Mouse (Mus musculus) hindbrain, embryonic 16.5 days (tissue): ENCODE results near the gene Usp40. TPM values are rescaled to one million over a fixed set of nuclear protein-coding genes. Genes with fewer than 3 reads are reported as not detected.
A peak's percentile ranks its signal among the peaks of the same experiment; 100 is the strongest.
"Not testable (repeated sequence)": the region's sequence is repeated elsewhere in the genome, so short reads cannot be mapped to it uniquely, and the experiment has no call there.

Experiments
- ATAC-seq: fragments of 200-750 bp; cut with Nextera tagmentation; 2 replicates; pipeline ENCODE4 v1.8.0; 2017; ENCODE audit warnings: moderate TSS enrichment, moderate library complexity
- H3K27ac ChIP-seq: fragments of 300-500 bp; sonication (generic); 2 replicates; pipeline ENCODE4 v1.5.1; 2014; ENCODE audit warnings: low read depth, mild to moderate bottlenecking, control low read depth, low read length, moderate library complexity
- H3K27me3 ChIP-seq: fragments of 300-500 bp; sonication (generic); replicated peaks from 2 replicates; pipeline ENCODE4 v1.6.1; 2014; ENCODE audit warnings: low read length; ENCODE audit not compliant: control insufficient read depth, insufficient read depth
- H3K36me3 ChIP-seq: fragments of 300-500 bp; sonication (generic); 2 replicates; pipeline ENCODE4 v1.6.1; 2014; ENCODE audit warnings: mild to moderate bottlenecking, low read length, moderate library complexity, mixed read lengths; ENCODE audit not compliant: control insufficient read depth, insufficient read depth
- H3K4me1 ChIP-seq: fragments of 300-500 bp; sonication (generic); 2 replicates; pipeline ENCODE4 v1.6.1; 2014; ENCODE audit warnings: low read depth, low read length; ENCODE audit not compliant: control insufficient read depth, insufficient read depth
- H3K4me2 ChIP-seq: fragments of 300-500 bp; sonication (generic); 2 replicates; pipeline ENCODE4 v1.6.1; 2014; ENCODE audit warnings: mild to moderate bottlenecking, low read length, control low read depth, moderate library complexity
- H3K4me3 ChIP-seq: fragments of 300-500 bp; sonication (generic); 2 replicates; pipeline ENCODE4 v1.5.1; 2014; ENCODE audit warnings: mild to moderate bottlenecking, low read length, control low read depth, moderate library complexity
- H3K9ac ChIP-seq: fragments of 300-500 bp; sonication (generic); 2 replicates; pipeline ENCODE4 v1.6.1; 2014; ENCODE audit warnings: low read depth, mild to moderate bottlenecking, control low read depth, low read length, moderate library complexity
- H3K9me3 ChIP-seq: fragments of 300-500 bp; sonication (generic); 2 replicates; pipeline ENCODE4 v1.6.1; 2014; ENCODE audit warnings: mild to moderate bottlenecking, low read length, moderate library complexity; ENCODE audit not compliant: control insufficient read depth
- WGBS: fragments of 180-500 bp; shearing (Covaris S2); extraction: QIAGEN DNeasy Blood & Tissue Kit; methylation state at CpG from one replicate; pipeline ENCODE4 v1.1.7; 2014; 5-methylcytosine and 5-hydroxymethylcytosine counted together
- polyA plus RNA-seq: library from polyadenylated mRNA; unstranded; fragments of >200 nt; fragmentation: Nextera tagmentation; extraction: Ambion mirVana; gene quantifications from 2 replicates; pipeline ENCODE4 v1.2.1, GENCODE M21; 2015

The Usp40 gene
- polyA plus RNA-seq = 17.8 and 20.0 TPM in 2 replicates

DNA sequence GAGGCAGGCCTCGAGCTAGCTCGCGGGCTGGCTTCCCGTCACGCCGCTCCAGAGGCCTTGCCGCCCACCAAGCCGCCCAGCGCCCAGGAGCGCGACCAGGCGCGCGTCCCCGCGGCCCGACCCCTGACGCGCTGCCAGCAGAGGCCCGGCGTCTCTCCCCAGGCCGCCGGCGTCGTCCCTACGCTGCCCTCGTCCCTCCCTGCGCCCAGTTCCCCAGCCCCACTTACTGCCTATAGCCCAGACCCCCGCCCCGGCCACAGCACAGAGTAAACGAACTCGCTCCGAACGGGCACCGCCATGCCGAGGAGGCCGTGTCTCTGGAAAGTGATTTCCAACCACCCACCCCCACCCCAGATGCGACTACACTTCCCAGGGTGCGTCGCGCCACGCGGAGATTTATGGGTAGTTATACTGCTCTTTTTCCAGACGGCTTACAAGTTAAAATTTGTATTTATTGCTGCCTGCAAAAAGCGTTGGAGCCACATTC, at the start of gene Usp40:
Gene Usp40, minus strand, starts transcription at position 341 of the 487 bp plus-strand sequence.
- H3K4me1 ChIP-seq = peaks cover 9% of the 10 kb centered on the region
- H3K9me3 ChIP-seq = no peaks in the 10 kb centered on the region
- peak within 1 kb of the TSS; percentile 61 for H3K4me3 ChIP-seq
- H3K27ac ChIP-seq = peak within 1 kb of the TSS; percentile 94
- WGBS = under 1% methylated on average over 42 of the region's 45 CpGs
- peak within 1 kb of the TSS; percentile 93 for H3K9ac ChIP-seq
- no peaks in the 10 kb centered on the region for H3K27me3 ChIP-seq
- peak within 1 kb of the TSS; percentile 70 for H3K4me2 ChIP-seq
- 0 out of 2 replicates have a peak, but pooled peaks cover 4% of the 10 kb centered on the region for H3K36me3 ChIP-seq
- peak; percentile 97 for ATAC-seq

DNA sequence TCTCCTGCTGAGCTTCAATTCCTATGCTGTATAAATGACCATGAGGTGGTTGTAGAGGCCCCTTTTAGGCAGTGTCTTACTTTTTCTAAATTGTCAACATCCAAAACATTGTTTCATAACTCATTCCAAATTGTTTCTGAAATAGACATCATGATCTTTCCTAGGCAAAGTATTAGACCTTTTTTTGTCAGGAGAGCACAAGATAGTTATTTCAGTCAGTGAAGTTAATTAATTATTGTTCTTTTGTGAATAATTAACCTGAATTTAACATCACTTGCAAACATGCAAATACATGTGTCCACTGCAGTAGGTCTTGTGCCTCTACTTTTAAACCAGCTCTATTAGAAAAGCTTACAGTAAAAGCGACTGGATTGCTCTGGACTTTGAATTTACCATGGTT, 46.7 kb upstream of the Usp40 start, which contains the start of gene Ugt1a10:
Gene Ugt1a10, plus strand, starts transcription at position 301 of the 400 bp plus-strand sequence.
- Histone ChIP-seq H3K27ac (no peak within 1 kb of the TSS), H3K9ac (no peak within 1 kb of the TSS), H3K4me3 (no peak within 1 kb of the TSS), H3K4me1 (no peaks in the 10 kb centered on the region), H3K36me3 (no peaks in the 10 kb centered on the region), H3K9me3 (no peaks in the 10 kb centered on the region), H3K27me3 (no peaks in the 10 kb centered on the region), H3K4me2 (no peak within 1 kb of the TSS)
- ATAC-seq = no peak
- WGBS = 85% methylated on average over 1 of the region's 1 CpGs

DNA sequence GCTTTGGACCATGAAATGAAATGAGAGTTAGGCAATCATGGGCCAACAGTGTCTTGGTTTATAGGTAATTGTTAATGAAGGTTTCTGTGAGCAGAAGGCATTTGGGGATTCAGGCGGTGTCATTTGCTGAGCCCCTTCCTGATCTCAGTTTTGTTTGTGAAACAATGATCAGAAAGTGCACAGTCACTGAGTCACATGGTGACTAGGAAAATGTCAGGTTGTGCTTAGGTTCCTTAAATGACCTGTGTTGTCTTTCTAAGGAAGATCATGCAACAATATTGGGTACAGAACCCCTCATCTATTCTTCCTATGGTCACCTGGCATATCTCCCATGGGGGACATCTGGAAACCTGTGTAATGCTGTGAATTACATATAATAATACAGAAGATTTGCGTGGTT, 39.1 kb upstream of the Usp40 start:
- not testable (repeated sequence) for H3K27ac ChIP-seq, H3K4me2 ChIP-seq, H3K36me3 ChIP-seq, H3K4me1 ChIP-seq, H3K9ac ChIP-seq, H3K4me3 ChIP-seq, H3K27me3 ChIP-seq, H3K9me3 ChIP-seq, ATAC-seq
- WGBS = 74% methylated on average over 2 of the region's 2 CpGs

DNA sequence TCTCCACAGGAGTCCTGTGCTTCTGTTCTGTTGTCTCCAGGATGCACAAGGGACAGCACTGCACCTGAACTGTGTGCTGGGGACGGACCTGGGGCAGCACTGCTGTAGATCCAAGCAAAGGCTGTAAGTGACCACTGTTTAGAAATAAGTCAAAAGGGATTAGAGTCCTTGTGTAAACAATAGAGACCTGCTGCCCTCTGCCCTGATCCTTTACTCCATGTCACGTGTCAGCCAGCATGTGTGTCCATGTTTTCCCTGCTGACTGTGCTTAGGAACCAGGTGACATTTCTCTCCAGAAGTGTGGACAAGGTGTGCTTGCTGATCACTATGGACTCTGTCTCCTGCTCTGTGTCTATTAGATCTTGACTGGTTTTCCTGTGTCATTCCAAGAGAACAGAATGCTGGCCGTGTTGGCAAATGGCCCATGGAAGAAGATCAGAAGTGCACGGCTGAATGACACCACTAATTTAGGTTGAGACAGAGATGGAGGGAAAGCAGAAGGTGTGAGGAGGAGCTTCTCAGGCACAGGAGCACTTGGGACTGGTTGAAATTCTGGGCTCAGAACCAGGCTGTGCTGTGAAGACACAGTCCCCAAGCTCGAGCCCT, 36.6 kb upstream of the Usp40 start:
- not testable (repeated sequence) for ATAC-seq, H3K36me3 ChIP-seq, H3K4me1 ChIP-seq, H3K27me3 ChIP-seq, H3K4me2 ChIP-seq, H3K9ac ChIP-seq, H3K27ac ChIP-seq, H3K9me3 ChIP-seq, H3K4me3 ChIP-seq
- 80% methylated on average over 3 of the region's 5 CpGs for WGBS

DNA sequence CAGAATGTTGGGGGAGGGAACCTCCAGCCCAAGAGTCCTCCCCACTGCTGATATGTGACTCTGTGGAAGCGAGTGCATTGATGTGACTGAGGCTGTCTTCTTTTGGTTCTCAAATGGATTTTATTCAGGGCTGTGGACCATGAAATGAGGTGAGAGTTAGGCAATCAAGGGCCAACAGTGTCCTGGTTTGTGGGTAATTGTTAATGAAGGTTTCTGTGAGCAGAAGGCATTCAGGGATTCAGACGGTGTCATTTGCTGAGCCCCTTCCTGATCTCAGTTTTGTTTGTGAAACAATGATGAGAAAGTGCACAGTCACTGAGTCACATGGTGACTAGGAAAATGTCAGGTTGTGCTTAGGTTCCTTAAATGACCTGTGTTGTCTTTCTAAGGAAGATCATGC, 34.7 kb upstream of the Usp40 start:
- H3K36me3 ChIP-seq, H3K27ac ChIP-seq, H3K27me3 ChIP-seq, H3K9ac ChIP-seq, H3K4me2 ChIP-seq, ATAC-seq, H3K9me3 ChIP-seq, H3K4me1 ChIP-seq, H3K4me3 ChIP-seq: not testable (repeated sequence)
- whole genome bisulfite sequencing = 75% methylated on average over 1 of the region's 2 CpGs

DNA sequence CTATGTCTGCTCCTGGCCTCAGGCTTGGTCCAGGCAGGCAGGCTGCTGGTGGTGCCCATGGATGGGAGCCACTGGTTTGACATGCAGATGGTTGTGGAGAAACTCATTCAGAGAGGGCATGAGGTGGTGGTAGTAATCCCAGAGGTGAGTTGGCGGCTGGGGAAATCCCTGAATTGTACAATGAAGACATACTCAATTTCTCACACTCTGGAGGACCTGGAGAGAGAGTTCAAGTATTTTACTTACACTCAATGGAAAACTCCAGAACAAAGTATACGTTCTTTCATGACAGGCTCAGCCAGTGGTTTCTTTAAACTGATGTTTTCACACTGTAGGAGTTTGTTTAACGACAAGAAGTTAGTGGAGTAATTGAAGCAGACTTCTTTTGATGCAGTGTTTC, 16.9 kb upstream of the Usp40 start:
- not testable (repeated sequence) for H3K4me3 ChIP-seq, H3K27ac ChIP-seq, H3K9ac ChIP-seq, H3K4me2 ChIP-seq, H3K36me3 ChIP-seq, H3K9me3 ChIP-seq, ATAC-seq, H3K27me3 ChIP-seq, H3K4me1 ChIP-seq
- WGBS = 75% methylated on average over 3 of the region's 3 CpGs

DNA sequence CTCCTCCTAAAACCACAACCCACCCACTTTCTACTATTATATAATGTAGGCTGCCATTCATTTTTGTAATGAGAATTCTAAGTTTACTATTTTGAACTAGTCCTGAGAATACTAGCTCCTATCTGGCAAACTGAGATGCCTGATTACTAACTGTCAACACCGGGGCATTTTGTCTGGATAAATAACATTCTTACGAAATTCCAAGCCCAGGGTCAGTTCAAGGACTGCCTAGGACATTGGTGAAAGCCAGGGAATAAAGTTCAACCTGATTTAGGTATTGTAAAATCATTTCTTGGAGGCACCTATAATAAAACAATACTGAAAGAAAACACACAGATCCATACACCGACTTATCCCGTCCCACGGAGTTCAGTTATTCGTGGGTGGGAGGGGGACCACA, 7.0 kb upstream of the Usp40 start:
- H3K27ac ChIP-seq = no peak overlapping the region
- WGBS = 86% methylated on average over 6 of the region's 6 CpGs
- no peak overlapping the region for H3K4me2 ChIP-seq
- H3K9ac ChIP-seq = no peak overlapping the region
- H3K36me3 ChIP-seq = no peaks in the 10 kb centered on the region
- no peaks in the 10 kb centered on the region for H3K4me1 ChIP-seq
- no peaks in the 10 kb centered on the region for H3K27me3 ChIP-seq
- no peak overlapping the region for H3K4me3 ChIP-seq
- H3K9me3 ChIP-seq = no peaks in the 10 kb centered on the region
- ATAC-seq = no peak

DNA sequence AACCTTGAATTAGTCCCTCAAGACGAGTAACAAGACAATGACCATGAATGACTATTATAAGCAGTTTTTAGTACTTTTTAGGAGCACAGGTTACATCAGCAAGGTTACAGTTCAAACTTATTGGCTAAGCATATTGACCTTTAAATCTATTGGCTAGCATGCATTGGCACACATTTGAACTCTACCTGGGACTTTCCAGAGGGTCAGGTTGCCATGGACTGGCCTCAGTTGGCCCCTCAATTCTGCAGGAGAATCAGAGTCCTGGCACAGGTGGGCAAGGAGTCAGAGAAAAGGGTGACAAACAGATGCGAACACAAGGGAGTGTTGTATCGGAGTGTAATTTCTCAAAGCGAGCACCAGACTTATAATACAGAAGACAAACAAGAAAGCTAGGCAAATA, 6.3 kb upstream of the Usp40 start:
- Histone ChIP-seq H3K27me3 (no peaks in the 10 kb centered on the region), H3K36me3 (no peaks in the 10 kb centered on the region), H3K9me3 (no peaks in the 10 kb centered on the region), H3K4me2 (no peak overlapping the region), H3K4me1 (no peaks in the 10 kb centered on the region), H3K9ac (no peak overlapping the region), H3K27ac (no peak overlapping the region), H3K4me3 (no peak overlapping the region)
- 96% methylated on average over 4 of the region's 4 CpGs for WGBS
- ATAC-seq = no peak

DNA sequence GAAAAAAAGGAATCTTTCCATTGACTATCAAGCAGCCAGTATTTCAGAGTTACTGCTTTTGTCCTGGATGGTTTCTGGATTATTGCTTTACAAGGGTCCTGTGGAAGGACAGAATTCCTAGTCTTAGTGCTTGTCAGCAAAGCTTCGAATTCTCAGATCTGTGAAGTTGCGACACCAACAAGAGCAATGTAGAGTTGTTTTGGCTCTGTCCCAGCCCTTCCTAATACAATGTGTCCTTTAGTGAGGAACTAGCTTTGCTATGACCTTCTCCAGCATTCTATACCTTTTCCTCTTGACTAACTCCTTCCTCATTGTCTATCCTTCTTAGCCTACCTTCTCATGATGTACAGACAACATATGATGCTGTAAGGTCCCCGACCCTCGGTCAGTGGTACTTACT, 5.8 kb upstream of the Usp40 start:
- H3K4me2 ChIP-seq = no peak overlapping the region
- no peak for ATAC-seq
- no peak overlapping the region for H3K27ac ChIP-seq
- no peaks in the 10 kb centered on the region for H3K36me3 ChIP-seq
- no peak overlapping the region for H3K9ac ChIP-seq
- H3K4me3 ChIP-seq = no peak overlapping the region
- no peaks in the 10 kb centered on the region for H3K4me1 ChIP-seq
- no peaks in the 10 kb centered on the region for H3K9me3 ChIP-seq
- H3K27me3 ChIP-seq = no peaks in the 10 kb centered on the region
- WGBS = 96% methylated on average over 4 of the region's 4 CpGs
